Mouse (Mus musculus) megakaryocyte, adult 5-6 weeks (primary cell): ENCODE measurements around the gene Gm20388. TPM values are rescaled to one million over a fixed set of nuclear protein-coding genes. Genes with fewer than 3 reads are reported as not detected.
"Not testable (repeated sequence)": the region's sequence is repeated elsewhere in the genome, so short reads cannot be mapped to it uniquely, and the experiment has no call there.

Experiments used
- ATAC-seq: 2 replicates; pipeline ENCODE4 v1.8.0; 2016; ENCODE audit warnings: mild to moderate bottlenecking, inconsistent platforms; ENCODE audit not compliant: poor library complexity, severe bottlenecking
- total RNA-seq, 2 experiments: library from RNA; stranded (forward) in 1 of 2; stranded (reverse) in 1 of 2; fragments of 153-499, 151-499 nt in 1 of 2; fragments of 221-1000, 200-1000 nt in 1 of 2; gene quantifications; 2 replicates each; pipeline versions ENCODE4 v1.2.3 to v1.2.4; 2015 to 2017

The Gm20388 gene
- total RNA-seq, 2 experiments from 2014 or later = 7.6 to 15.5 TPM

- ATAC-seq = no peak
Measured at GRCm38 (mm10) chr8:123907604-123908003, 3997.0 kb downstream of the Gm20388 start.

GRCm38 (mm10) chr8:123912265-123912664, 4001.6 kb downstream of the Gm20388 start:
- ATAC-seq = no peak

- ATAC-seq = no peak
Measured at GRCm38 (mm10) chr8:123914635-123915034, 4004.0 kb downstream of the Gm20388 start.

- ATAC-seq = peak; percentile 96
Measured at GRCm38 (mm10) chr8:123924719-123925118, 4014.1 kb downstream of the Gm20388 start.

GRCm38 (mm10) chr8:123925671-123926070, 4015.0 kb downstream of the Gm20388 start:
- ATAC-seq = no peak

GRCm38 (mm10) chr8:123929026-123929425, 4018.4 kb downstream of the Gm20388 start:
- no peak for ATAC-seq

- peak; percentile 95 for ATAC-seq
Measured at GRCm38 (mm10) chr8:123948942-123949685, 4038.5 kb downstream of the Gm20388 start, which contains the start of gene Nup133. TSS of gene Nup133 (minus strand) at chr8:123949265.

- no peak for ATAC-seq
Measured at GRCm38 (mm10) chr8:123949686-123949986, 4039.0 kb downstream of the Gm20388 start.

- ATAC-seq = peak; percentile 55
Measured at GRCm38 (mm10) chr8:123950077-123950802, 4039.6 kb downstream of the Gm20388 start.

- ATAC-seq = no peak
Measured at GRCm38 (mm10) chr8:123953686-123954085, 4043.0 kb downstream of the Gm20388 start.

- ATAC-seq = no peak
Measured at GRCm38 (mm10) chr8:123954246-123954645, 4043.6 kb downstream of the Gm20388 start.

- ATAC-seq = no peak
Measured at GRCm38 (mm10) chr8:123958130-123958529, 4047.5 kb downstream of the Gm20388 start.

- ATAC-seq = peak; percentile 65
Measured at GRCm38 (mm10) chr8:123959473-123959872, 4048.8 kb downstream of the Gm20388 start.

- ATAC-seq = no peak
Measured at GRCm38 (mm10) chr8:123960056-123960455, 4049.4 kb downstream of the Gm20388 start.

GRCm38 (mm10) chr8:123960556-123960955, 4049.9 kb downstream of the Gm20388 start:
- ATAC-seq = not testable (repeated sequence)

GRCm38 (mm10) chr8:123961371-123961770, 4050.7 kb downstream of the Gm20388 start:
- no peak for ATAC-seq

- ATAC-seq = peak; percentile 70
Measured at GRCm38 (mm10) chr8:123966896-123967295, 4056.3 kb downstream of the Gm20388 start.

GRCm38 (mm10) chr8:123973495-123973894, 4062.9 kb downstream of the Gm20388 start:
- no peak for ATAC-seq

GRCm38 (mm10) chr8:123977499-123977898, 4066.9 kb downstream of the Gm20388 start:
- no peak for ATAC-seq

GRCm38 (mm10) chr8:123978166-123978838, 4067.7 kb downstream of the Gm20388 start:
- ATAC-seq = no peak

GRCm38 (mm10) chr8:123978926-123979325, 4068.3 kb downstream of the Gm20388 start:
- no peak for ATAC-seq

- ATAC-seq = no peak
Measured at GRCm38 (mm10) chr8:123980239-123980638, 4069.6 kb downstream of the Gm20388 start.
